Mouse (Mus musculus): ENCODE measurements around the gene Map3k5. TPM values are rescaled to one million over a fixed set of nuclear protein-coding genes. Genes with fewer than 3 reads are reported as not detected.

The Map3k5 gene
- polyA plus RNA-seq, 1 experiment from 2014 or later: 1.4 TPM

DNA sequence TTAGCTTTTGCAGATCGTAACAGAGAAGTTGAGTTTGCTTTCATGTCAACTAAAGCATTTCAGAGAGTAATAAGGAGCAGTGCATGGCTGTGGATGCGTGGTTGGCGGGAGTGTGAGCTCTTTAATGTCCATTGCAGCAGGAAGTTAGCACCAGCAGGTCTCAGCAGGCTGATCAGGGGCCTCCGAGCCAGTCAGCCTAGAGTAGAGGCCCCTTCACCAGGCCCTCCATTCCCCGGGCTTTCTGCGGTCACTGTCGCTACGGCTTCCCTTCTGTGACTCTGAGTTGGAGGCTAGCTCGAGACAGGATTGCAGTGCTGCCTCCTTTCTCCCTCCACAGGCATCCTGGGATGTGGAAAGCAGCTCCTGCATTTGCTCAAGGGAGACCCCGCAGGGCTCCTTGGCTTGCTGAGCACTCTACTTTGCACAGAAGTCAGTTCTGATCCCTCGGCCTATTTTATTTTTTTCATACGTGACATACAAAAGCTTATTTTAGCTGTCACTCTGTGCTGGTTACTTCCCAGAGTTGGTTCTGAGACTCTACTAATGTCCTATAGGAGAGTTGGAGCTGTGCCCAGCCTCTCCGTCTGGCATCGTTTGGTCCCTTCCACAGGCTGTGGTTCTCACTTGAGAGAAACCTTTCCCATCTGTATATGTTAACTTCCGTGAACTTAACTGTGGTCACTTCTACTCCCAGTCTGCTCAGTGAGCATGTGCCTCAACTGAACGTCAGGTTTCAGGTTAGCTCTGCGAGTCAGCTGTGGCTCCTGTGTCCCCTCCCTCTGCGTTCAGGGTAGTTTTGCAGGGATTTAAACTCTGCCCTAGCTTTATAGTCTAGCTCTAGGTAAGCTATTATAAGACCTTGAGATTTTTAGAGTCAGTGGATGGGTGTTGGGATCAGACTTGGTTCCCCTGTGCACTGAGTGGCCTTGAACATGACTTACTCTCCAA is 178.0 kb downstream of the Map3k5 start:
- peaks cover 19% of the 10 kb centered on the region for H3K36me3 ChIP-seq (replicated peaks; ENCODE audit: insufficient read depth, low read length)
- no peaks in the 10 kb centered on the region for H3K27me3 ChIP-seq (ENCODE audit: insufficient read depth, low read length)
- DNase-seq (no peak), ATAC-seq (no peak)
- H3K9ac ChIP-seq (replicated peaks): no peak overlapping the region
- H3K4me2 ChIP-seq (ENCODE audit: low read depth, low read length): no peak overlapping the region
- no peaks in the 10 kb centered on the region for H3K4me1 ChIP-seq (ENCODE audit: insufficient read depth)
- TF ChIP-seq EP300 (IDR thresholded peaks at IDR 0.05; ENCODE audit: low read depth) (no peak), CTCF (IDR thresholded peaks at IDR 0.05; ENCODE audit: low read depth) (no peak)
- no peak overlapping the region for H3K4me3 ChIP-seq (ENCODE audit: low read depth, low read length)
- WGBS (ENCODE audit: insufficient replicate concordance): 65% methylated on average over 18 of the region's 18 CpGs
- H3K27ac ChIP-seq (ENCODE audit: low read depth): no peak overlapping the region
- no peaks in the 10 kb centered on the region for H3K9me3 ChIP-seq (ENCODE audit: low read length)

DNA sequence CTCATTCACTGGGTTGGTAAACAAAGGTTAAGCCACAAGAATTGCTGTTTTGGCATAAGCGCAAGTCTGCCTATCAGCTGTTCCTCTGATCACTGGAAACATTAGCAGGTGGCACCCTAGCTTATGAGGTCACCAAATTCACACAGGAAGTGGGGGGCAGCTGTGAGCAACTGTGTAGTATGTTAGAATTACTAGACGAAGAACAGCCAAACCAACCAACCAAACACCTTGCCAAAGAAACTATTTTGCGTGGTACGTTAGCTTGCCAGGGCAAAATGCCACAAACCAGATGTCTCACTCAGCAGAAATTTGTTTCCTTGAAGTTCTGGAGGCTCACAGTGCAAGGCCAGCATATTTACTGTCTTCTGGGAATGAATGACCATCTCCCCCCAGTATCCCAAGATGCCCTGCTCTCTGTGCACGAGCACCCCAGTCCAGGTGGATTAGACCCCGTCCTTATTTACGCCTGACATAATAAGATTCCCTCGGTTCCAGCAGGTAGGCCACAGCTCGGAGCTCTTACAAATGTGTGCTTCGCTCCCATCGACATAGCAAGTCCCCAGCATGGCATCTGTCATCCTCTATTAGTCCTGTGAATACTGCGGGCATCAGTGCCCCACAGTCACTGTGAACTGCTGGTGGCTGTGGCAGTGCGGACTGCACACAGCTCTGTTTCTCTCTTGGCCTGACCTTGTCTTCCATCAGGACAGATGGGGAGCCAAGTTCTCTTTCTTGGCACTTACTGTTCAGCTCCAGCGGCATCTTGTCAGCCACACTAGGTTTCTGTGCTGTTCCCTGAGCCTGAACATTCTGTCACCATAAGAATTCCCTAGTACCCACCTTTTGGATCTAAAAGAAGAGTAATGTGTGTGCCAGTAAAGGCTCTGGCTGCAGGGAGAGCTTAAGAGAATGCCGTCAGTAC is 185.5 kb downstream of the Map3k5 start:
- Histone ChIP-seq H3K27ac (ENCODE audit: low read depth) (no peak overlapping the region), H3K4me3 (ENCODE audit: low read depth, low read length) (no peak overlapping the region), H3K27me3 (ENCODE audit: insufficient read depth, low read length) (no peaks in the 10 kb centered on the region), H3K36me3 (replicated peaks; ENCODE audit: insufficient read depth, low read length) (peaks cover 9% of the 10 kb centered on the region), H3K4me1 (ENCODE audit: insufficient read depth) (no peaks in the 10 kb centered on the region), H3K9ac (replicated peaks) (no peak overlapping the region), H3K4me2 (ENCODE audit: low read depth, low read length) (no peak overlapping the region), H3K9me3 (ENCODE audit: low read length) (no peaks in the 10 kb centered on the region)
- ATAC-seq: no peak
- WGBS (ENCODE audit: insufficient replicate concordance): 85% methylated on average over 15 of the region's 15 CpGs
- no peak for DNase-seq
- no peak for TF ChIP-seq EP300 (IDR thresholded peaks at IDR 0.05; ENCODE audit: low read depth)
- TF ChIP-seq CTCF (IDR thresholded peaks at IDR 0.05; ENCODE audit: low read depth): no peak

GRCm38 (mm10) chr10:20121981-20122380 is 187.7 kb downstream of the Map3k5 start:
- Histone ChIP-seq H3K4me3 (ENCODE audit: low read depth, low read length) (no peak overlapping the region), H3K9ac (replicated peaks) (no peak overlapping the region), H3K4me1 (ENCODE audit: insufficient read depth) (no peaks in the 10 kb centered on the region), H3K36me3 (replicated peaks; ENCODE audit: insufficient read depth, low read length) (peaks cover 13% of the 10 kb centered on the region), H3K9me3 (ENCODE audit: low read length) (no peaks in the 10 kb centered on the region), H3K27me3 (ENCODE audit: insufficient read depth, low read length) (no peaks in the 10 kb centered on the region), H3K4me2 (ENCODE audit: low read depth, low read length) (no peak overlapping the region), H3K27ac (ENCODE audit: low read depth) (no peak overlapping the region)
- TF ChIP-seq EP300 (IDR thresholded peaks at IDR 0.05; ENCODE audit: low read depth) (no peak), CTCF (IDR thresholded peaks at IDR 0.05; ENCODE audit: low read depth) (no peak)
- DNase-seq: no peak
- no peak for ATAC-seq
- WGBS (ENCODE audit: insufficient replicate concordance): 86% methylated on average over 4 of the region's 4 CpGs

DNA sequence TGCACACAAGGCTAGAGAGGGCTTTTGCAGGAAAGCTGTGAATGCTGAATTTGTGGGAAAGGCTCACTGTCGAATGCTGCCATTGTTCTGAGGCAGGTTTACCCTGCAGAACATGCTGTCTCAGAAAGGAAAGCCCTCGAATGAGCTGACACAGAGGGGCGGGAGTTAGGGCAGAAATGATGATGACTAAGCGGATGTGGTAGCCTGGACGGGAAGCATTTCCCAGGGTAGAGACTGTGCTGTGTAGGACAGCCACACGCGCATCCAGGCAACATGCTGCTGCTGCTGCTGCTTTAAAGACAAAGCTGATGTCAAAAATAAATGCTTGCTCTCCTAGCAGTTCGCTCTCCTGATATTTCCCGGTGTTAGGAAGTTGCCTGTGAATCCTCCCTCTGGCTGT is 189.1 kb downstream of the Map3k5 start:
- H3K4me2 ChIP-seq (ENCODE audit: low read depth, low read length): no peak overlapping the region
- peaks cover 20% of the 10 kb centered on the region for H3K36me3 ChIP-seq (replicated peaks; ENCODE audit: insufficient read depth, low read length)
- ATAC-seq (no peak; the same call in 1 of the 2 replicates), DNase-seq (peak; percentile 29)
- no peak overlapping the region for H3K9ac ChIP-seq (replicated peaks)
- no peak overlapping the region for H3K27ac ChIP-seq (ENCODE audit: low read depth)
- WGBS (ENCODE audit: insufficient replicate concordance): 32% methylated on average over 9 of the region's 9 CpGs
- no peak overlapping the region for H3K4me3 ChIP-seq (ENCODE audit: low read depth, low read length)
- H3K9me3 ChIP-seq (ENCODE audit: low read length): no peaks in the 10 kb centered on the region
- no peaks in the 10 kb centered on the region for H3K27me3 ChIP-seq (ENCODE audit: insufficient read depth, low read length)
- no peak for TF ChIP-seq EP300 (IDR thresholded peaks at IDR 0.05; ENCODE audit: low read depth)
- H3K4me1 ChIP-seq (ENCODE audit: insufficient read depth): no peaks in the 10 kb centered on the region

DNA sequence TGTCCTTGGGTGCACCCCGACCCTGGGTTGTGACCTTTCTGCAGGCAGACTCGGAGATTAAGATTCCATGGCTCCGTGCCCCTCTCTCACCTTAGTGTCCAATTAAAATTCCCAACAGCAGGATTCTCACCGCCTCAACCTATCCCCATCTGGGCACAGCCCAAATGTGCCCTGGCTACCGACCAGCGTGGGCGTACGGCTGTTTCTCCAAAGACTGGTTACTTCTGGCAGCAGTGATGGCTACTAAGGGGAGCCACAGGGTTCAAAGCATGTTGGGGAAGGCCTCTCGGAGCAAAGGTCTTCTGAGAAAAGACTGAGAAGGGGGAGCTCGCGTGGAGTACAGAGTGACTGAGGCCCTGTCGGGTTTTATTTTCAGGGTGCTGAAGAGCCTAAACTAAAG is 190.3 kb downstream of the Map3k5 start:
- WGBS (ENCODE audit: insufficient replicate concordance): 87% methylated on average over 12 of the region's 12 CpGs
- DNase-seq: no peak
- H3K36me3 ChIP-seq (replicated peaks; ENCODE audit: insufficient read depth, low read length): peaks cover 21% of the 10 kb centered on the region
- H3K9ac ChIP-seq (replicated peaks): no peak overlapping the region
- no peaks in the 10 kb centered on the region for H3K4me1 ChIP-seq (ENCODE audit: insufficient read depth)
- TF ChIP-seq EP300 (IDR thresholded peaks at IDR 0.05; ENCODE audit: low read depth): no peak
- no peak overlapping the region for H3K27ac ChIP-seq (ENCODE audit: low read depth)
- no peaks in the 10 kb centered on the region for H3K27me3 ChIP-seq (ENCODE audit: insufficient read depth, low read length)
- no peaks in the 10 kb centered on the region for H3K9me3 ChIP-seq (ENCODE audit: low read length)
- H3K4me2 ChIP-seq (ENCODE audit: low read depth, low read length): no peak overlapping the region
- no peak for ATAC-seq
- no peak overlapping the region for H3K4me3 ChIP-seq (ENCODE audit: low read depth, low read length)

- Histone ChIP-seq H3K4me1 (ENCODE audit: insufficient read depth) (no peaks in the 10 kb centered on the region), H3K36me3 (replicated peaks; ENCODE audit: insufficient read depth, low read length) (peaks cover 22% of the 10 kb centered on the region), H3K9me3 (ENCODE audit: low read length) (no peaks in the 10 kb centered on the region), H3K27ac (ENCODE audit: low read depth) (no peak overlapping the region), H3K9ac (replicated peaks) (no peak overlapping the region), H3K27me3 (ENCODE audit: insufficient read depth, low read length) (no peaks in the 10 kb centered on the region), H3K4me2 (ENCODE audit: low read depth, low read length) (no peak overlapping the region), H3K4me3 (ENCODE audit: low read depth, low read length) (no peak overlapping the region)
- TF ChIP-seq EP300 (IDR thresholded peaks at IDR 0.05; ENCODE audit: low read depth) (no peak), CTCF (IDR thresholded peaks at IDR 0.05; ENCODE audit: low read depth) (peak; percentile 94)
- DNase-seq (peak; percentile 47), ATAC-seq (no peak)
- 43% methylated on average over 4 of the region's 4 CpGs for WGBS (ENCODE audit: insufficient replicate concordance)
Observed at GRCm38 (mm10) chr10:20125226-20125625, 191.0 kb downstream of the Map3k5 start.
